Mouse (Mus musculus): Measurements from ENCODE around the gene Pld2.
"Not testable (repeated sequence)": the region's sequence is repeated elsewhere in the genome, so short reads cannot be mapped to it uniquely, and the experiment has no call there.

The Pld2 gene

GRCm38 (mm10) chr11:70525184-70525678 is 14.6 kb upstream of the Pld2 start, which contains the start of gene Psmb6:
Gene Psmb6 (plus strand): TSS chr11:70525367.
- CTCF ChIA-PET: interaction anchor here (0.6 kb wide), 1 partner anchor 175 kb away, joined by 3 read pairs; the partner anchor contains the start of gene Inca1

GRCm38 (mm10) chr11:70525726-70526125 is 14.1 kb upstream of the Pld2 start:
- CTCF ChIA-PET: no interaction called here

GRCm38 (mm10) chr11:70526211-70526610 is 13.7 kb upstream of the Pld2 start:
- CTCF ChIA-PET: no interaction called here

GRCm38 (mm10) chr11:70528610-70529009 is 11.3 kb upstream of the Pld2 start:
- CTCF ChIA-PET: interaction anchor here (0.5 kb wide), 1 partner anchor 95 kb away, joined by 3 read pairs; no protein-coding TSS in a partner anchor

GRCm38 (mm10) chr11:70531065-70531464 is 8.8 kb upstream of the Pld2 start:
- CTCF ChIA-PET: interaction anchor here (0.7 kb wide), 1 partner anchor 235 kb away, joined by 3 read pairs; no protein-coding TSS in a partner anchor

- CTCF ChIA-PET: no interaction called here
These were observed 7.0 kb upstream of the Pld2 start, which contains the start of gene Gm40193 for GRCm38 (mm10) chr11:70532839-70533238. Gene Gm40193 (minus strand): TSS chr11:70532939.

GRCm38 (mm10) chr11:70539423-70539822 is 441 bp upstream of the Pld2 start:
- CTCF ChIA-PET: interaction anchor here (0.7 kb wide), 1 partner anchor 20 kb away, joined by 3 read pairs; the partner anchor contains the start of gene Gltpd2

- CTCF ChIA-PET: interaction anchor here (0.6 kb wide), 1 partner anchor 306 kb away, joined by 4 read pairs; no protein-coding TSS in a partner anchor
These were observed 1.1 kb downstream of the Pld2 start for GRCm38 (mm10) chr11:70540928-70541327.

- CTCF ChIA-PET: interaction anchor here (0.6 kb wide), 1 partner anchor 306 kb away, joined by 4 read pairs; no protein-coding TSS in a partner anchor
These were observed 1.6 kb downstream of the Pld2 start for GRCm38 (mm10) chr11:70541415-70541814.

GRCm38 (mm10) chr11:70544496-70544895 is 4.6 kb downstream of the Pld2 start:
- CTCF ChIA-PET: no interaction called here

- CTCF ChIA-PET: no interaction called here
These were observed 11.7 kb downstream of the Pld2 start for GRCm38 (mm10) chr11:70551526-70551925.

- CTCF ChIA-PET: no interaction called here
These were observed 14.1 kb downstream of the Pld2 start for GRCm38 (mm10) chr11:70553940-70554339.

- CTCF ChIA-PET: no interaction called here
These were observed 17.7 kb downstream of the Pld2 start for GRCm38 (mm10) chr11:70557545-70557944.

GRCm38 (mm10) chr11:70561937-70562286 is 22.0 kb downstream of the Pld2 start:
- CTCF ChIA-PET: no interaction called here

GRCm38 (mm10) chr11:70562287-70562994 is 22.6 kb downstream of the Pld2 start, which contains the start of gene Mink1:
Gene Mink1 (plus strand): TSS chr11:70562881.
- CTCF ChIA-PET: no interaction called here

- CTCF ChIA-PET: no interaction called here
These were observed 23.2 kb downstream of the Pld2 start for GRCm38 (mm10) chr11:70562995-70563469.

- CTCF ChIA-PET: no interaction called here
These were observed 23.8 kb downstream of the Pld2 start for GRCm38 (mm10) chr11:70563470-70564275.

- CTCF ChIA-PET: no interaction called here
These were observed 24.5 kb downstream of the Pld2 start for GRCm38 (mm10) chr11:70564276-70564873.

GRCm38 (mm10) chr11:70566586-70566985 is 26.7 kb downstream of the Pld2 start:
- CTCF ChIA-PET: no interaction called here

GRCm38 (mm10) chr11:70570614-70571013 is 30.8 kb downstream of the Pld2 start:
- CTCF ChIA-PET: not testable (repeated sequence)

GRCm38 (mm10) chr11:70571641-70572040 is 31.8 kb downstream of the Pld2 start:
- CTCF ChIA-PET: no interaction called here

GRCm38 (mm10) chr11:70572348-70572902 is 32.6 kb downstream of the Pld2 start:
- CTCF ChIA-PET: no interaction called here
